Mouse (Mus musculus): Measurements from ENCODE around the gene Emg1. TPM values are rescaled to one million over a fixed set of nuclear protein-coding genes. Genes with fewer than 3 reads are reported as not detected.

Gene Emg1
- total RNA-seq, 1 experiment, result 344 TPM

DNA sequence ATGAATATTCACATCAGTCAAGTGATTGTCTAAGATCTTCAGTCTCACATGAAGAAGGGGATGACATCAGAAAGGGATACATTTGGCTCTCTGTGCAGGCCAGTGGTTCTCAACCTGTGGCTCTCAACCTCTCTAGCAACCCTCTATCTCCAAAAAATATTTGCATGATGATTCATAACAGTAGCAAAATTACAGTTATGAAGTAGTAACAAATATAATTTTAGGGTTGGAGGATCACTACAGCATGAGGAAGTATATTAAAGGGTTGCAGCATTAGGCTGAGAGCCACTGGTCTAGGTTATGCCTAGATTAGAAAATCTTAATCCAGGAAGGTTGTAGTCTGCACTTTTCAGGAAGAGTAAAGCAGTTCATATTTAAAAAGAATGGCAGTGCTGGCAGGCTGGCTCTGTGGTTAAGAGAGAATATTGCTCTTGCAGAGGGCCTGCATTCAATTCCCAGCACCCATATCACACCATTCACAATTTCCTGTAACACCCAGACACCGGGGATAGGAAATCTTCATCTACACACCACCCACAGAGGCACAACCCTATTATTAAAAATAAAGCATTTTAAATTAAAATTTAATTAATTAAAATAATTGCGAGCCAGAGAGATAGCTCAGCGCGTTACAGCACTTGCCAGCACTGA, 50.7 kb downstream of the Emg1 start:
- no peak overlapping the region for H3K4me3 ChIP-seq (ENCODE audit: insufficient read depth in 1 of 2, low read depth in 1 of 2, low read length in 2 of 2, poor library complexity in 1 of 2, severe bottlenecking in 1 of 2)
- no peak overlapping the region for H3K9ac ChIP-seq (ENCODE audit: insufficient read depth, low read depth, low read length, poor library complexity, severe bottlenecking)
- TF ChIP-seq MAFK (IDR thresholded peaks at IDR 0.05; ENCODE audit: insufficient read depth, low read depth, low read length) (no peak), HCFC1 (IDR thresholded peaks at IDR 0.05; ENCODE audit: borderline replicate concordance, insufficient read depth, low read length) (no peak), ZC3H11A (IDR thresholded peaks at IDR 0.05; ENCODE audit: borderline replicate concordance, low read depth, low read length) (no peak), CHD2 (IDR thresholded peaks at IDR 0.05; ENCODE audit: low read depth, low read length) (no peak), ZNF384 (IDR thresholded peaks at IDR 0.05; ENCODE audit: low read depth, low read length) (no peak)
- no peak for DNase-seq (ENCODE audit: low read depth, low spot score)
- H3K9me3 ChIP-seq (ENCODE audit: control insufficient read depth, insufficient read depth, low read depth, low read length), result no peaks in the 10 kb centered on the region
- no peak overlapping the region for H3K27ac ChIP-seq (ENCODE audit: insufficient read depth, low read depth, low read length, poor library complexity, severe bottlenecking)
- in situ Hi-C loops (cut with MboI; ENCODE audit: low sequenced_read_pairs in 2 of 2, unreplicated experiment in 2 of 2), result no loop called here
- peaks cover 0 to 4% of the 10 kb centered on the region in 2 experiments; a peak in 1 of 4 replicates for H3K4me1 ChIP-seq (ENCODE audit: control insufficient read depth in 2 of 2, insufficient read depth in 2 of 2, low read length in 2 of 2, poor library complexity in 1 of 2)
- H3K36me3 ChIP-seq (ENCODE audit: control insufficient read depth, insufficient read depth, low read length, poor library complexity, severe bottlenecking), result no peaks in the 10 kb centered on the region

DNA sequence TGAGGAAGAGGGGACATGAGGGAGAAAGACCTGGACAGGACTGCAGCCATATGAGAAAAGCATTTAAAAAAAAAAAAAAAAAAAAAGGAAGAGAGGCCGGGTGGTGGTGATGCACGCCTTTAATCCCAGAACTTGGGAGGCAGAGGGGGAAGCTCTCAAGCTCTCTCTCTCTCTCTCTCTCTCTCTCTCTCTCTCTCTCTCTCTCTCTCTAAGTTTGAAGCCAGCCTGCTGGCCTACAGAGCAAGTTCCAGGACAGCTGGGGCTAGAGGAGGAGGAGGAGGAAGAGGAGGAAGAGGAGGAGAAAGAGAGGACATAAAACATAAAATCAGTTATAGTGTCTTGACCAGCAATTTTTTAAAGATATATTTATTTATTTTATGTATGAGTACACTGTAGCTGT, 53.9 kb downstream of the Emg1 start:
- no peak overlapping the region for H3K9ac ChIP-seq (ENCODE audit: insufficient read depth, low read depth, low read length, poor library complexity, severe bottlenecking)
- no peak for DNase-seq (ENCODE audit: low read depth, low spot score)
- peaks cover 0 to 4% of the 10 kb centered on the region in 2 experiments; a peak in 1 of 4 replicates for H3K4me1 ChIP-seq (ENCODE audit: control insufficient read depth in 2 of 2, insufficient read depth in 2 of 2, low read length in 2 of 2, poor library complexity in 1 of 2)
- in situ Hi-C loops (cut with MboI; ENCODE audit: low sequenced_read_pairs in 2 of 2, unreplicated experiment in 2 of 2), result no loop called here
- H3K36me3 ChIP-seq (ENCODE audit: control insufficient read depth, insufficient read depth, low read length, poor library complexity, severe bottlenecking), result no peaks in the 10 kb centered on the region
- TF ChIP-seq CHD2 (IDR thresholded peaks at IDR 0.05; ENCODE audit: low read depth, low read length) (no peak), ZNF384 (IDR thresholded peaks at IDR 0.05; ENCODE audit: low read depth, low read length) (no peak), HCFC1 (IDR thresholded peaks at IDR 0.05; ENCODE audit: borderline replicate concordance, insufficient read depth, low read length) (no peak), MAFK (IDR thresholded peaks at IDR 0.05; ENCODE audit: insufficient read depth, low read depth, low read length) (no peak), ZC3H11A (IDR thresholded peaks at IDR 0.05; ENCODE audit: borderline replicate concordance, low read depth, low read length) (no peak)
- H3K9me3 ChIP-seq (ENCODE audit: control insufficient read depth, insufficient read depth, low read depth, low read length), result no peaks in the 10 kb centered on the region
- H3K27ac ChIP-seq (ENCODE audit: insufficient read depth, low read depth, low read length, poor library complexity, severe bottlenecking), result no peak overlapping the region
- H3K4me3 ChIP-seq (ENCODE audit: insufficient read depth in 1 of 2, low read depth in 1 of 2, low read length in 2 of 2, poor library complexity in 1 of 2, severe bottlenecking in 1 of 2), result no peak overlapping the region

DNA sequence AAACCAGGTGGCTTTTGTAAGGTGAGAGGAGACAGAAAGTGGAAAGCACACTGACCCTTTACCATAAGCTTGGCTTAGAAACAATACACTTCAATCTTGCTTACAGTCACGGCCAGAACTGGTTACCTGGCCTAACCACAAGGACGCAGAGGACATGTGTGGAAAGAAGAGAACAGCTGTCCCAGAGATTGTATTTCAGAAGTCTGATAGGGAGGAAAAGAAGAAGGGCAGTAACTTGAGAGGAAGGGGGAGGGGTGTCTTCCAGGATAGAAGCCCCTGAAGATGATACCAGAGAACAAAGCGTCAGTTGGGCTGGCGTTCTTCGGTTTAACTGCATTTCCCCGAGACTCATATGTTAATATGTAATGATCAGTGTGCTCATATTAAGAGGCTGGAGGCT, 56.1 kb downstream of the Emg1 start:
- DNase-seq (ENCODE audit: low read depth, low spot score), result no peak
- no peak overlapping the region for H3K27ac ChIP-seq (ENCODE audit: insufficient read depth, low read depth, low read length, poor library complexity, severe bottlenecking)
- TF ChIP-seq CHD2 (IDR thresholded peaks at IDR 0.05; ENCODE audit: low read depth, low read length), result no peak
- TF ChIP-seq ZC3H11A (IDR thresholded peaks at IDR 0.05; ENCODE audit: borderline replicate concordance, low read depth, low read length), result no peak
- TF ChIP-seq HCFC1 (IDR thresholded peaks at IDR 0.05; ENCODE audit: borderline replicate concordance, insufficient read depth, low read length), result no peak
- no peak for TF ChIP-seq MAFK (IDR thresholded peaks at IDR 0.05; ENCODE audit: insufficient read depth, low read depth, low read length)
- TF ChIP-seq ZNF384 (IDR thresholded peaks at IDR 0.05; ENCODE audit: low read depth, low read length), result no peak
- peaks cover 0 to 4% of the 10 kb centered on the region in 2 experiments; a peak in 1 of 4 replicates for H3K4me1 ChIP-seq (ENCODE audit: control insufficient read depth in 2 of 2, insufficient read depth in 2 of 2, low read length in 2 of 2, poor library complexity in 1 of 2)
- in situ Hi-C loops (cut with MboI; ENCODE audit: low sequenced_read_pairs in 2 of 2, unreplicated experiment in 2 of 2), result no loop called here
- no peaks in the 10 kb centered on the region for H3K9me3 ChIP-seq (ENCODE audit: control insufficient read depth, insufficient read depth, low read depth, low read length)
- no peak overlapping the region for H3K4me3 ChIP-seq (ENCODE audit: insufficient read depth in 1 of 2, low read depth in 1 of 2, low read length in 2 of 2, poor library complexity in 1 of 2, severe bottlenecking in 1 of 2)
- no peaks in the 10 kb centered on the region for H3K36me3 ChIP-seq (ENCODE audit: control insufficient read depth, insufficient read depth, low read length, poor library complexity, severe bottlenecking)
- H3K9ac ChIP-seq (ENCODE audit: insufficient read depth, low read depth, low read length, poor library complexity, severe bottlenecking), result no peak overlapping the region

Other genes with a start within 250 kb of the Emg1 start
- gene Clstn3, start 247.4 kb downstream of the Emg1 start, total RNA-seq (2012; rRNA removed), result 37.0 and 79.2 TPM in 2 replicates
- gene C1rl, start 219.1 kb downstream of the Emg1 start, total RNA-seq (2012; rRNA removed), result 1.0 and 2.2 TPM in 2 replicates
- 0.26 and 0.31 TPM in 2 replicates for gene C1ra, start 199.8 kb downstream of the Emg1 start, total RNA-seq (2012; rRNA removed)
- gene C1s1, start 169.8 kb downstream of the Emg1 start, total RNA-seq (2012; rRNA removed), result 2.6 and 9.2 TPM in 2 replicates
- gene C1rb, start 141.9 kb downstream of the Emg1 start, total RNA-seq (2012; rRNA removed), result 0.26 TPM in 1 of 2 replicates, not detected in the other
- gene C1s2, start 76.1 kb downstream of the Emg1 start, total RNA-seq (2012; rRNA removed), result 0.27 and 0.63 TPM in 2 replicates
- gene Lpcat3, start 49.2 kb downstream of the Emg1 start, total RNA-seq (2012; rRNA removed), result 65.5 and 107 TPM in 2 replicates
- gene Phb2, start 158 bp upstream of the Emg1 start, total RNA-seq (2012; rRNA removed), result 530 and 581 TPM in 2 replicates
- 15.1 and 16.5 TPM in 2 replicates for gene Ptpn6, start 26.5 kb upstream of the Emg1 start, total RNA-seq (2012; rRNA removed)
- 108 and 128 TPM in 2 replicates for gene Grcc10, start 29.2 kb upstream of the Emg1 start, total RNA-seq (2012; rRNA removed)
- gene Gm45234, start 43.8 kb upstream of the Emg1 start, total RNA-seq (2012; rRNA removed), result 0.13 TPM in 1 of 2 replicates, not detected in the other
- 4.7 and 8.9 TPM in 2 replicates for gene Atn1, start 44.3 kb upstream of the Emg1 start, total RNA-seq (2012; rRNA removed)
- gene Eno2, start 57.5 kb upstream of the Emg1 start, total RNA-seq (2012; rRNA removed), result 10.1 and 17.9 TPM in 2 replicates
- gene Lrrc23, start 67.5 kb upstream of the Emg1 start, total RNA-seq (2012; rRNA removed), result 0.37 TPM in 1 of 2 replicates, not detected in the other
- 6.3 and 10.1 TPM in 2 replicates for gene Spsb2, start 96.5 kb upstream of the Emg1 start, total RNA-seq (2012; rRNA removed)
- gene Tpi1, start 102.1 kb upstream of the Emg1 start, total RNA-seq (2012; rRNA removed), result 306 and 404 TPM in 2 replicates
- 149 and 150 TPM in 2 replicates for gene Usp5, start 117.3 kb upstream of the Emg1 start, total RNA-seq (2012; rRNA removed)
- gene Cdca3, start 117.4 kb upstream of the Emg1 start, total RNA-seq (2012; rRNA removed), result 128 and 137 TPM in 2 replicates
- gene Gnb3, start 128.1 kb upstream of the Emg1 start, total RNA-seq (2012; rRNA removed), result 0.32 TPM in 1 of 2 replicates, not detected in the other
- gene P3h3, start 145.6 kb upstream of the Emg1 start, total RNA-seq (2012; rRNA removed), result 10.1 and 15.6 TPM in 2 replicates
- 1.7 and 3.1 TPM in 2 replicates for gene Gpr162, start 151.8 kb upstream of the Emg1 start, total RNA-seq (2012; rRNA removed)
- 0.37 and 0.49 TPM in 2 replicates for gene Cd4, start 176.0 kb upstream of the Emg1 start, total RNA-seq (2012; rRNA removed)
- 1.0 and 1.2 TPM in 2 replicates for gene Lag3, start 199.5 kb upstream of the Emg1 start, total RNA-seq (2012; rRNA removed)
- gene Ptms, start 207.9 kb upstream of the Emg1 start, total RNA-seq (2012; rRNA removed), result 66.7 and 67.4 TPM in 2 replicates
- gene Mlf2, start 219.2 kb upstream of the Emg1 start, total RNA-seq (2012; rRNA removed), result 179 and 196 TPM in 2 replicates

All from ES-E14 (cell line).